Mouse (Mus musculus): ENCODE results near the gene Fbxo6.
A peak's percentile ranks its signal among the peaks of the same experiment; 100 is the strongest.
"Not testable (repeated sequence)": the region's sequence is repeated elsewhere in the genome, so short reads cannot be mapped to it uniquely, and the experiment has no call there.

Fbxo6 gene

DNA sequence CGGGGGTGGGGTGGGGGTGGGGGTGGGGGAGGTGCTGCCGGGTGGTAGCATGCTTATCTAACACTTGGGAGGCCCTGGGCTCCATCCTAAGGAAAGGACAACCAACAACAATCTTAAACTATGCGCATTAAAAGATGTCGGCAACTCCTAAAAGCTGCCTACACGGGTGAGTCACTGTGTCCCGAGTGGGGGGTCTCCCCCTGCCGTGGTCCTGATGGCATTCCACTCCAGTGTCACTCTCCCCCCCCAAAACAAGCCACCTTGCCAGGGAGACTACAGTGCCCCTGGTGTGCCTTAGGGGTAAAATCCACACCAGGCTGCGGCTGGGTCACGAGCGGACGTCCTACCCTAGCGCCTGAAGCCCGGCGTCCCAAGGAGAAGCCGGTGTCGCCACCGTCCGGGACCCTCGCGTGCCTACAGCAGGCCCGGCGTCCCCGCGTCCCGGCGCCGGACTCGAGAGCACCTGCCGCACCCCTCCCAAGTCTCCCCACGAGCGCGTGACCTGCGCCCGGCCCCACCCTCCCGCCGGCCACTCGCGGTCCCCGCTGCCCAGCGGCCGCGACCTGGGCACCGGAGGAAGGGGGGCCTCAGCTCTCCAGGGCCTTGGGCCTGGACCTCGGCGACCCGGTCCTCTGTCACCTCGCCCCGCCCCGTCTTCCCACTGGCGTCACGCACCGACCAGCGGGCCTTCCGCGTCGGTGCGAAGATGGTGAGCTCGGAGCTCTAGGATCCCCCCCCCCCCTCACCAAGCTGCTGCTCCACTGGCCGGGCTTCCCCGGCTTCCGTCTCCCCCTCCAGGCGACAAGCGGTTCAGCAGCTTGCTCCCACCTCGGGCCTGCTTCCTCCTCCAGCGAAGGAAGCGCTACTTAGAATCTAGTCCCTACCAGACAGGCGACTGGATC, at the start of gene Fbxo6:
Gene Fbxo6, minus strand, starts transcription at position 874 of the 902 bp plus-strand sequence.
- DNase-seq, result peak; percentile 84 to 89

DNA sequence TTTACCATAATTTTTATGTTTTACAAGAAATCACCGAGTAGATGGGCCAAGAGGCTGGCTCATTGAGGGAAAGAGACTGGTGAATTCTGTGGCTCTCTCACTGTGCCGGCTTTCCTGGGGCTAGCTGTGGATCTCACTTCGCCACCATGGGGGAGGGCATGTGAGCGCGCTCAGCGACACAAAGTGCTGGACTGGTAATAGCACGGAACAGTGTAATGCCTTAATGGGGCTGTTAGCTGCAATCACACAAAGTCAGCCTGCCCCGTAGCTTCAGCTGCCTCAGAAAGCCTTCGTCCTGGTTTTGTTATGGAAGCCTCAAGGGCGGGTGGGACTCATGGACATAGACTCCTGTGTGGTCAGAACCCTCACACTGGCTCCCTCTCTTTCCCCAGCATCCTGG, 46.8 kb upstream of the Fbxo6 start:
- no peak for DNase-seq

DNA sequence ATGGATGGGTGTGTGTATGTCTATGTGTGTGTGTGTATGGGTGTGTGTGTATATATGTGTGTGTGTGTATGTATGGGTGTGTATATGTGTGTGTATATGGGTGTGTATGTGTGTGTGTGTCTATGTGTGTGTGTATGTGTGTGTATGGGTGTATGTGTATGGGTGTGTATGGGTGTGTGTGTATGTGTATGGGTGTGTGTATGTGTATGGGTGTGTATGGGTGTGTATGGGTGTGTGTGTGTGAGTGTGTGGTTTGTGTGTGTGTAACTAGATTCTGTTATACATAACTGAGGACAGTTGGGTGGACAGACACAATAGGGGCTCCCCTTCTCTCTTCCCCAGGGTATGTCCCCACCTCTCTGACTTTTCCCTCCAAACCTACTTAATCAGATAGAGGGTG, 42.5 kb upstream of the Fbxo6 start:
- no peak for DNase-seq

DNA sequence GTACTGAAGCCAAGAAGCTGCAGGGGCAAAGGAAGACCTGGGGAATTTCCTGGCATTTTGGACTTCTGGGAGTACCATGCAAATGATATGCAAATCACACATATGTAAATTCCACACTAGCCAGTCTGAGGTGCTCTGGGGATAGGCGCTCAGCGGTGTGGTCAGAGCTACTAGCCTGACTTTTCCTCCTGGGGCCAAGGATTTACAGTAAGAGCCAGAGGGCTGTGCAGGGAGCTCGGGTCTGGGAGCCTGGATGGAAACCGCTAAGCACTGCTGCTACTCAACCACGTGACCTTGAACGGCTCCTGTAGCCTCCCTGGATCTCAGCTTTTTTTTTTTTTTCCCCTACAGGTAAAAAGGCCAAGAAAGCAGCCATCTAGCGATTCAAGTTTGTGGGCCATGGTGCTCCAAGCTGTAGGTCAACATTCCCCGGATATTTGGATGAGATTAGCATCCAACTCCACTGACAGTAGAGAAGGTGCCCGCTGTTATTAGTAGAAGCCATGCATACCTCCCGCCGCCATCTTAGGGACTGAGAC, 40.8 kb upstream of the Fbxo6 start:
- DNase-seq, result no peak

DNA sequence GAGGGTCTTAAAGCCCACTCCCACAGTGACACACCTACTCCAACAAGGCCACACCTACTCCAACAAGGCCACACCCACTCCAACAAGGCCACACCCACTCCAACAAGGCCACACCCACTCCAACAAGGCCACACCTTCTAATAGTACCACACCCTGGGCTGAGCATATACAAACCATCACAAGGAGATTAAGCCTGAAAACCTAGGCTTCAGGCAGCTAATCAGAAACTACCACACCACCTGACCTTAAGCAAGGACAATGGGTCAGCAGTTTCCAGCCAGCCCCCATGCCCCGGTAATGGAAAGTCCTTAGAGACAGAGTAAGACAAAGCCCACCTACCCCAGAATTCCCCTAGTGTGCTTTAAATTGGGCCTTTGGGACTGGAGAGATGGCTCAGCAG, 36.8 kb upstream of the Fbxo6 start:
- DNase-seq, result not testable (repeated sequence)

DNA sequence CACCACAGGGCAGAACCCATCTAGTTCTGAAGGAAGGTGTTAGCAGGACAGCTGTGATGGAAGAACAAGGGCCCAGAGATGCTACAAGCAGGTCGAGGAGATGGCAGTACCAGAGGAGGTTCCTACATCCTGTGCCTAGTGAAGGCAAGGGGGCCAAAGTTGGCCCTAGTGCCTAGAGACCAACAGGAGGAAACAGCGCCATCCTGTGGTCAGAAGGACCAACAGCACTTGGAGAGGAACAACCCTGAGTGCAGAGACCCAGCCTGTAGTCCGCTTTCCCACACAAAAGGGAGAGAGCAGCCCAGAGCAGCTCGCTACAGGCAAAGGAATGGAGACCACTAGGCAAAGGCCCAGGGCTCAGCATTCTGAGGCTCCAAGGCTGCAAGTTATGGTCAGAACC, 33.9 kb upstream of the Fbxo6 start:
- no peak for DNase-seq

DNA sequence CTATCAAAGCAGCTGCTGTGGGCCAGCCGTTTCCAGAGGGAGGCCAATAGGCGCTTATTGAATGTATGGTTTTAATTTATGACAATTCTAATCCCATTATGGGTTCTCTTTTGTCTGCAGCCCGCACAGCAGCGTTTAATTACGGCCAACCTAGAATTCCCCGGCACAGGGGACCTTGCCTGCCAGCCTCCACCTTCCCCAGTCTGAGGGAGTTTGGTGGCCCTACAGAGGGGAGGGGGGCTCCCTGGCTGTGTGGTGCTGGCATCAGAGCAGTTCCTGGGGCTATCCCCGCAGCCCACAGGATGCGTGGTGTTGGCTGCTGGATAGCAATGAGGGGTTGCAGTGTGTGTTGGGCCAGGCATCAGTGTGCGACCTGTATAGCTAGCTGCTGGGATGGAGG, 32.6 kb upstream of the Fbxo6 start:
- DNase-seq, result no peak

DNA sequence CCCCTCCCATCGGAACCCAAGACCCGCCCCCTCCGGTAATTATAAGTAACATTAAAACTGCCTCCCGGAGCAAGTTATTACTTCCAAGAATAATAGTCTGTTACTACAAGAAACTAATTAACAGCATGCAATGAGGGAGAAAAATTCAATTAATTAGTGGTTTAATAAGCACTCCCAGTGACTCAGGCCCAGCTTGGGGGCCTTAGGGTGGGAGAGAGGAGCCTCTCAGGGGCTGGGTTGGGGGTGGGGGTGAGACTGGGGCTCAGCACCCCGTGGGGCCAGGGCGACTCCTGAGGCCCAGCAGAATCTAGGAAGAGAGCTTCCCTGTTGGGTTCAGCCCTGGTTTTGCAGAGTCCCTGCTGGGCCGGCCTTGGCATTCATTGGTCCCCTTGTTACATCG, 30.4 kb upstream of the Fbxo6 start:
- DNase-seq, result no peak

DNA sequence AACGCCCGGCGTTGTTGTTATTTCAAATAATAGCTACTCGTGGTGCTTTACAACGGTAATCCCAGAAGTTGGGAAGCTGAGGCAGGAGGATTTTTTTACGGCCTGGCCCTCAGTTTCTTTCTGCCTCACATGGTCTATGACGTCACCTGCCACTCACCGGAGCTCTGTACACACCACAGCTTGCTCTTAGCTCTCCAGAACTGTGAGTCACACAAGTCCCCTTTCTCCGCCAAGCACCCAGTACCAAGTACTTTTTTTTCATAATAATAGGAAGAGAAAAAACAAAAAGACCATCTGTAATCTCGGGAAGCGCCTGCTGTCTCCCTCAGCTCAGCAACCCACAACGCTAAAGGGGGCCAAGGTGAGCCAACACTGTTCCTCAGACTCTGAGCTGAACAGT, 29.5 kb upstream of the Fbxo6 start:
- no peak for DNase-seq

DNA sequence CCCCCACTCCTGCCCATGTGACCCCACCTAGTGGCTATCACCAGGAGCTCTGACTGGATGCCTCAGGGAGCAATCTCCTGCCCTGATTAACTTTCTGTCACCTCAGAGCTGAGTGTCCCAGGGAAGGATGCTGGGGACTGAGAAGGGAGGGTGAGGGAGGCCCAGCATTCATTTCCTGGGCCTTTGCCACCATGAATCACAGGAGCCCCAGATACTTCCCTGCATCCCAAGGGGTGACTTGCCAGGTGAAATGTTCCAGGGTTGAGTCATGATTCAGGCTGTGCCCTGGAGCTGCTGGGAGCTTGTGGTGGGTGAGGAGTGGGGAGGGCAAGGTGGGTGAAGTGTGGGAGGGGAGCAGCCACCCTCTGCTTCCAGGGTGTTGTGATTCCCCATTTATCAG, 25.8 kb upstream of the Fbxo6 start:
- DNase-seq, result no peak

DNA sequence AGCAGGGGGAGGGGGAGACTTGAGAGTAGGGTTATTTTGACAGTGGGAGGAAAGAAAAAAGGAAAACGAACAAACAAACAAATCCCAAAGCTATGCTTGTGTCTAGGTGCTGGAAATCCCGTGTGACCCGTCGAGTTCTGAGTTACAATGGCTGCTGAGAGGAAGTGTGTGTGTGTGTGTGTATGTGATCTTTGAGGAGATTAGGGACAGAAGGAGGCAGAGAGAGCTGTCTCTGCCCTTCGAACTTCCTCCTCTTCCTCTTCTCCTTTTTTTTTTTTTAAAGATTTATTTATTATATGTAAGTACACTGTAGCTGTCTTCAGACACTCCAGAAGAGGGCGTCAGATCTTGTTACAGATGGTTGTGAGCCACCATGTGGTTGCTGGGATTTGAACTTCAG, 24.7 kb upstream of the Fbxo6 start:
- not testable (repeated sequence) for DNase-seq

DNA sequence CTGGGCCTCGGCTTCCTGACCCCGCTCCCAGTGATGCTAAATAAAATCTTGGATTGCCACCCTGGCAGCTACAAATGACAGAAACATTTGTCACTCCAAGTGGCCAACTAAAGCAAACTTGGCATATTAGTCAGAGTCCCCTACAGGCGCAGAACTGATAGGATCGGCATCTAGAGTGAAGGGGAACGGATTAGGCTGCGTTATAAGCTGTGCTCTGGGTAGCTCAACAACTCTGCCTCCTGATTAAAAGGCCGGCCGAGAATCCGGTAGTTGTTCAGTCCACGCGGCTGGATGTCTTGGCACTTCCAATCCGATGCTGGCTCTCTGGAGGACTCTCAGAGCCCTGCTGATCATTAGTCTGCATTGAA, 22.5 kb upstream of the Fbxo6 start:
- no peak for DNase-seq

DNA sequence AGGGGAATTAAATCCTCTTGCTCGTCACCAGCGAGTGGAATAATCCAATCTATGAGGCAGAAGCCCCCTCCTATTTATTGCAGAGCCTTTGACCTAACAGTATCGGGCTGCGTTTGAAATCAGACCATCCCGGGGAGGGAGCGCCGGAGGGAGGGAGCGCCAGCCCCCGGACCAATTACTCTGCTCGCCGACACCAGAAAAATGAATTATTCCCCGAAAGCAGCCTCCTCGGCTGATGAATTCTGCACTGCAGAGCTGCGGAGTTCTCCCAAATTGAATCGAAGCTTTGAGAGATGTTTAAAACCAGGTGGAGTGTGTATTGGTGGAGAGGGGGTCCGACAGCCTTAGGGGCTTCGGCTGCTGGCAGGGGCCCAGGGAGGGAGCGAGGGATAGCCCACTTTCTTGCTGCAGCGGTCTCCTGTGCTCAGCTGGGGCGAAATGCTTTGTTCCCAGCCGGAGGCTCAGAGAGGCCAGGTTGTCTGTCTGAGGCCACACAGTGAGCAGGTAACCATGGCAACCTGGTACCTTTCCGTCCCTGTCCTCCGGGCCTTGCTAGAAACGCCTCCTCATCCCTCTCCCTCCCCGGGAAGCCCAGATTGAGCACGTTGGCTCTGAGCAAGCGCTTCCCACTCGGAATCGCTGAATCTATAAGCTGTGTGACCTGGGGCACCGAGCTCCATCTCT, 22.0 kb upstream of the Fbxo6 start:
- DNase-seq, result peak; percentile 60 to 68

DNA sequence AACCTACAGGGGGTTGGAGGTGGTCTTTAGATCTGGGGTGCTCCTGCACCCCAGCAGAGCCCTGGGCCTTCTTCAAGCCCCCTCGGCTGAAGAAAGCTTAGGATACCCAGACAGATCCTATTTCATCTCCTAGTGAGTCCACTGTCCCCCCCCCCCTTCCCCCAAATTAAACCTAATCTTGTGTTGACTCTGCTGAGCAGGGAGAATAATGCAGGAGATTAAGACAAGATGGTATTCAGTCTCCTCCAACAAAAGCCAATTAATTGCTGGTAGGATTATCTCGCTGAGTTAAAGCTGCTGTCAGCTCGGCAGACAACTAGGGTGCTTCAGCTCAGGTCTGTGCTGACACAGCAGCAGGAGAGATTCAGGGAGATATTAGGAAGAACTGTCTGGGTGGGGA, 19.3 kb upstream of the Fbxo6 start:
- DNase-seq, result no peak

DNA sequence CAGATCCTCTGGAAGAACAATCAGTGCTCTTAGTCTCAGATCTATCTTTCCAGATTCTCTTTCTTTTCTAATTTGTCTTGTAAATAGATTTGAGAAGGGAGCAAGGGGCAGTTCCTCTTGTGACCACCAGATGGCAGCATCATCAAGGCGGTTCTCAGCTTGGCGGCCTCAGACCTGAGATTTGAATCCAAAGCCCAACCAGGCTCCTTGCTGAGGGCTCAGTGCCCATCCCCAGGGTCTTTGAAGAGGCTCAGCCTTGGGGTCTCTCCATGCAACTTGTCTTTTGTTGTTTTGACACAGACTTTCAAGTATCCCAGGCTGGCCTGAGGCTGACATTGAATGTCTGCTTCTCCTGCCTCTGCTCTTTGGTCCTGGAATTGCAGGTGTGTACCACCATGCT, 18.9 kb upstream of the Fbxo6 start:
- DNase-seq, result peak; percentile 59 to 75

DNA sequence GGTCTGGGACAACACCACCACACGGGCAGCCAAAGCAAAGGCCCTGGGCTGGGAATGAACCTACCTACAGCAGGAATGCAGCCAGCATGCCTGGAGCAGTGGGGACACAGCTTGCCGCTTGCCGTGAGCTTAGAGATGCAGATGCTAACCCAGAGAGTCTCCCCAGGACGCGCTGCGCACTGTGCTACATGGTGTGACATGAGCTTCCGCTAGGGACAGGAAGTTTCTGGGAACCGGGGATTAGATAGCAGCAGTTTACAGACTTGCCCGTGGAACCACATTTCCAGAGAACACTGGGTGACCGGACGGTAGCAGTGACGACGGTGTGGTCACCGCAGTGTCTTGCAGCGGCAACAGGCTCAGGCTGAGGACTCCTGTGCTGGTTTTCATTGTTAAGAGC, 17.6 kb upstream of the Fbxo6 start:
- no peak for DNase-seq

DNA sequence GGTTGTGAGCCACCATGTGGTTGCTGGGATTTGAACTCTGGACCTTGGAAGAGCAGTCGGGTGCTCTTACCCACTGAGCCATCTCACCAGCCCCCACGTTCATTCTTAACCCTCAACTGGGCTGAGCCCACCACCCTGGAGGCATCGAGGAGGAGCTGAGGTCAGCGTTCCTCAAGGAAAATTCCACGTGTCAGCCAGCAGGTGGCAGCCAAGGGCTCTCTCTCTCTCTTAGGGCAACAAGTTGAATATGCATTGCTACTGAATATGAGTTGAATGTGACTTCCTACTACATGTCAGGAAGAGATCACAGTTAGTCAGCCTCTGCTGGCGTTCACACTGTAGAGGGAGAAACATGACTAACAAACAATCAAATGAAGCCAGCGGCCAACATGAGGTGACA, 16.3 kb upstream of the Fbxo6 start:
- DNase-seq, result peak; percentile 66 to 79

DNA sequence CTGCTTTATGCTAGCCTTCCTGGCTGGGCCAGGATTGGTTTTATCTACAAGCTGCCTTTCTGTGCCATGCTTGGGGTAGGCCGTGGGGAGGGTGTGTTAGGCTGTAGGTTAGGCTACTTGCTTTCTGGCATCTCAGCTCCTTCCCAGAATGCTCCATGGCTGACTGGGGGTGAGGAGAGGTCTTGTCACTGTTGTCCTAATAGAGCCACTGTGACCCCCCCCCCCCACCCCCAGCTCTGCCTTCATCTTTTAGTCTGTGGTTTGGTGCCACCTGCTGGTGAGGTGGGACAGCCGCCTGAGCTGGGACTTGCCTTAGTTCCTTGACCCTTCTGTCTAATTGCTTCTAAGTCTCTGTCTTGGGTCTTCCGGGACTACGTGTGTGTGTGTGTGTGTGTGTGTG, 15.0 kb upstream of the Fbxo6 start:
- peak; percentile 78 to 85 for DNase-seq

DNA sequence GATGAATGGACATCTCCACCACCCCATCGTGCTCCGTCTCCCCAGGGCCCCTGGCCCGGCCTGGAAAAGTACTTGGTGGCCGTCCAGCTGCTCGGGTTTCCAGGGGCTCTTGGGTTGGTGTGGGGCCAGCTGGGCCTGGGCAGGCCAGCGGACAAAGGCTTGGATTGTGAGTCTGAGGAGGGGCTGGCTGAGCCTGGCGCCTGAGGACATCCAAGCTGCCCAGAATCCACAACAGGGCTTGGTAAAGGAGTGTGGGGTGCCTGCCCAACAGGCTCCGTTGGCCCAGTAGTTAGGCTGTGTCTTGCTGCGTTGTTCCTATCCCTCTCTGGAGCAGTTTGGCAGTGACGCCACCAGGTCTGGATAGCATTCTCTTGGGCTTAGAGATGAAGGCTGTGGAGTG, 14.5 kb upstream of the Fbxo6 start:
- peak; percentile 54 to 62 for DNase-seq

DNA sequence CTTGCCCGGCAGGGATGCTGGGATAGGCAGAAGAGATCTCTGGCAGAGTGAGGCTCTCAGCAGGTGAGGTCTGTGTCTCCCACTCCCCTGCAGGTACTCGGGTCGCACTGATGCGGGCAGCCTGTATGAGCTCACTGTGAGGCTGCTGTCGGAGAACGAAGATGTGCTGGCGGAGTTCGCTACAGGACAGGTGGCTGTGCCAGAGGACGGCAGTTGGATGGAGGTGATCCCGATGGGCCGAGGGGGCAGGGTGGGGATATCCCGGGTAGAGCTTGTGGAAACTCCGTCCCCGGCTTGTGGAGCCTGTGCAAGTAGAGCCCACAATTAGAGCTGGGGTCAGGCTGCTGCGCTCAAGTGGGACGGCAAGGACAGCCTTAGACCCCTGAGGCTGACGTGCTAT, 13.6 kb upstream of the Fbxo6 start:
- DNase-seq, result peak in 1 of 2 experiments; percentile 24

DNA sequence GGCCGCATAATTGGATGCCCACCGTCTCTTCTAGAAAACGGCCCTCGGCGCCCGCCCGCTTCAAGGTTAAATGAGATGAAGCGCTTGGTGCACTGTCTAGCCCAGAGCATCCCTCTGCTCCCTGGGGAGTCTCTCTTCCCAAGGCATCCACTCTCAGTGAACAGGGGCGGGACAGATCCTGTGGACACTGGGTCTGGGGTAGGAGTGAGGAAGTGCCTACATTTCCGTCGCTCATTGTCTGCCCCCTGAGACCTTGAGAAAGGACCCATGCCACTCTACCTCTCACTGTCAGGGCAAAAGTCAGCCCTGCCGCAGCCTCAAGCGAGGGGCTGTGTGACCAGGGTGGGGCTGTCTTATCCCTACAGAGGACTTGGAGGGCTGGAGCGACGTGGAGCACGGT, 12.5 kb upstream of the Fbxo6 start:
- DNase-seq, result no peak

DNA sequence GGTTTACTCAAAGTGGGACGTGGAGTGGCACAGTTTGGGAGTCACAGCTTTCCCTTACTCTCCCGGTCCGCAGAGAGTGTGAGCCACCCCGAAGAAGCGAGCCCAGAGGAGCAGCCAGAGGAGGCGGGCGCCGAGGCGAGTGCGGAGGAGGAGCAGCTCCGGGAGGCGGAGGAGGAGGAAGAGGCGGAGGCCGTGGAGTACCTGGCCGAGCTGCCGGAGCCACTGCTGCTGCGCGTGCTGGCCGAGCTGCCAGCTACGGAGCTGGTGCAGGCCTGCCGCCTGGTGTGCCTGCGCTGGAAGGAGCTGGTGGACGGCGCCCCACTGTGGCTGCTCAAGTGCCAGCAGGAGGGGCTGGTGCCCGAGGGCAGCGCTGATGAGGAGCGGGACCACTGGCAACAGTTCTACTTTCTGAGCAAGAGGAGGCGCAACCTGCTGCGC, 12.1 kb upstream of the Fbxo6 start:
- DNase-seq, result peak; percentile 67 to 68

DNA sequence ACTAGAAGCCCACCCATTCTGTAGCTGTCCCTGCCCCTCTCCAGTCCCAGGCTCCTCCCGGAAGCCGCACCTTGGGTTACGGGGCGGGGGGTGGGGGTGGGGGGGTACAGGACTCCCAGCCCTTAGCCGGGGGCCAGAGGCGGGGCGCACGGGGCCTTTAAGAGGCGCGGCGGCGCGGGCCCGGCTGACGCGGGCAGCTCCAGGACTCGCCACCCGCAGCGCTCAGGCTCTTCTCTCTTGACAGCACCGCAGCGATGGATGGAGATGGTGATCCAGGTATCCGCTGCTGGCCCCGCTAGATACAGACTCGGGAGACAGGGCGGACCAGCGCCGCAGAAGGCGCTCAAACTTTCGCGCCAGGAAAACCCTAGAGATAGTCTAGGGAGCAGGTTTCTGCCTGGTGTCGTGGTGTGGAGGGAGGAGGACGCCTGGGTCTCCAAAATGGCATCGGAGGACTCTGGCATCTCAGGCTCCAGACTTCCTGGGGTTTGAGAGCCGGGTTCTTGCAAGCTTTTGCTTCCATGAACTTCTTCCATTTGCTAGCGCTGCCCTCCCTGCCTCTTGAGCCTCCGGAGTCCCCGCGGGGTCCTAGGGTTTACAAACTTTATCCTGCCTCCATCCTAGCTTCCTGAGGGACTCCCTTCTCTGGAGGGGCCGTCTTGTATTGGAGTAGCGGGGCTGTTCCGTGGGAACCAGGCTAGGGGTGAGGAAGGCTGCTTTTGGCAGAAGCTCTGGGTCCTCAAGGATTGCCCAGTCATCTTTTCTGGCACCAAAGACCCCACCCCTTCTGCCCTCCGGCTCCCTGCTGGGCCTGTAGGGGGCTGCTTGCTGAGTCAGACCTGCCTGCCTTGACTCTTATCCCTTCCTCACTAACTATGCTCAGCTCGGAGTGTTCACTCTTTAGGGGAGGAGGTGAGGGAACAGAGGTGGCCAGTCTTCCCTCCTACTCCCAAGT, 8.8 kb upstream of the Fbxo6 start, which contains the start of the genes Fbxo44 and Fbxo2:
Gene Fbxo44, minus strand, starts transcription at position 47 of the 955 bp plus-strand sequence.
Gene Fbxo2, plus strand, starts transcription at position 186 of the 955 bp plus-strand sequence.
- DNase-seq, result peak; percentile 64 to 72

All from cerebellum, adult 18-20 months (tissue).